Mouse (Mus musculus): ENCODE measurements at regions not wholly inside any gene's neighbourhood (a gene's known extent, or its start where the extent isn't known, plus 50 kb on each side); places are given as distances from the start of the nearest gene placed in this dataset.

- no peak for TF ChIP-seq CTCF (IDR thresholded peaks at IDR 0.05; ENCODE audit: extremely low read depth, insufficient read length, insufficient replicate concordance, low read depth, low read length)
- TF ChIP-seq POLR2A (IDR thresholded peaks at IDR 0.05; ENCODE audit: low read depth, low read length): no peak
Measured at GRCm38 (mm10) chr15:52953480-52953879, 931.2 kb upstream of the Gm7489 start.

Data from small intestine, adult 2 months (tissue).